Mouse (Mus musculus): ENCODE data around the gene Mipep.

- TF ChIP-seq GATA1 (IDR thresholded peaks at IDR 0.05; ENCODE audit: borderline replicate concordance, low read length) (no peak), FLI1 (IDR thresholded peaks at IDR 0.05; ENCODE audit: low read length) (no peak)
Observed at GRCm38 (mm10) chr14:60771057-60771456, 13.3 kb upstream of the Mipep start.
